Mouse (Mus musculus): ENCODE measurements around the gene Kmt2d.

GRCm38 (mm10) chr15:98866501-98866900 lies 4.5 kb downstream of the Kmt2d start:
- no peak for TF ChIP-seq CTCF (IDR thresholded peaks at IDR 0.05; ENCODE audit: low read depth)
- TF ChIP-seq EP300 (IDR thresholded peaks at IDR 0.05; ENCODE audit: low read depth) = no peak
